26 mouse cellular contexts compared by ENCODE assay signal in genomic region chr3:135546212-135546923, GRCm38 (mm10).
DNase-seq lines count a peak whose midpoint lies in the region; ATAC-seq and TF ChIP-seq lines count a peak whose summit lies in the region.
"Had no signal": no experiment of that assay in that cellular context is flagged by ENCODE, and none has a peak within 500 bp of the region (broad histone marks: within the 10 kb centered on the region; RNA-seq: fewer than 3 reads in every experiment).

No protein-coding gene starts in this region.

- TF ChIP-seq EP300 in lung, postnatal 0 days (IDR thresholded peaks at IDR 0.05) = no peak

- 58% methylated on average over 13 of the region's 13 CpGs for WGBS in heart, embryonic 13.5 days
- 64% methylated on average over 13 of the region's 13 CpGs for WGBS in heart, embryonic 11.5 days (ENCODE audit: insufficient replicate concordance)
- WGBS in lung, postnatal 0 days = 49% methylated on average over 13 of the region's 13 CpGs

- no peaks in the 10 kb centered on the region for H3K9me3 ChIP-seq in heart, embryonic 13.5 days
- no peaks in the 10 kb centered on the region for H3K9me3 ChIP-seq in heart, embryonic 11.5 days (replicated peaks; ENCODE audit: control insufficient read depth, low read length)
- no peaks in the 10 kb centered on the region for H3K9me3 ChIP-seq in lung, postnatal 0 days (ENCODE audit: low read length)
- H3K9me3 ChIP-seq in ES-E14 (ENCODE audit: control insufficient read depth, insufficient read depth, low read depth, low read length) = no peaks in the 10 kb centered on the region
- H3K9me3 ChIP-seq: forebrain, embryonic 10.5 days; heart, embryonic 12.5 days; hindbrain, embryonic 10.5 days; intestine, embryonic 15.5 days; megakaryocyte, embryonic 14.5 days; midbrain, embryonic 13.5 days had no signal

- H3K4me3 ChIP-seq in heart, embryonic 13.5 days = no peak overlapping the region
- no peak overlapping the region for H3K4me3 ChIP-seq in heart, embryonic 11.5 days (ENCODE audit: low read depth, low read length)
- H3K4me3 ChIP-seq in lung, postnatal 0 days (ENCODE audit: low read depth, low read length) = no peak overlapping the region
- peak overlapping the region; percentile 5 to 22; a peak in 1 of 4 replicates for H3K4me3 ChIP-seq in ES-E14 (ENCODE audit: insufficient read depth in 1 of 2, low read depth in 1 of 2, low read length in 2 of 2, poor library complexity in 1 of 2, severe bottlenecking in 1 of 2)
- H3K4me3 ChIP-seq: forebrain, embryonic 10.5 days; heart, embryonic 12.5 days; hindbrain, embryonic 10.5 days; intestine, embryonic 15.5 days; limb, embryonic 12.5 days; megakaryocyte, embryonic 14.5 days; midbrain, embryonic 13.5 days had no signal

- H3K4me2 ChIP-seq in heart, embryonic 13.5 days = no peak overlapping the region
- H3K4me2 ChIP-seq in heart, embryonic 11.5 days = no peak overlapping the region
- no peak overlapping the region for H3K4me2 ChIP-seq in lung, postnatal 0 days (replicated peaks; ENCODE audit: low read depth, low read length)
- H3K4me2 ChIP-seq: heart, embryonic 12.5 days; intestine, embryonic 15.5 days; limb, embryonic 12.5 days; liver, embryonic 11.5 days; midbrain, embryonic 13.5 days had no signal

- TF ChIP-seq CTCF in lung, postnatal 0 days (IDR thresholded peaks at IDR 0.05) = no peak

- peaks cover 52% of the 10 kb centered on the region for H3K36me3 ChIP-seq in heart, embryonic 13.5 days
- peaks cover 4% of the 10 kb centered on the region; the same call in 1 of the 2 replicates for H3K36me3 ChIP-seq in heart, embryonic 11.5 days (ENCODE audit: control insufficient read depth, insufficient read depth, low read length)
- H3K36me3 ChIP-seq in lung, postnatal 0 days (ENCODE audit: insufficient read depth, low read length) = no peaks in the 10 kb centered on the region
- H3K36me3 ChIP-seq in ES-E14 (ENCODE audit: control insufficient read depth, insufficient read depth, low read length, poor library complexity, severe bottlenecking) = peaks cover 18% of the 10 kb centered on the region
- H3K36me3 ChIP-seq: forebrain, embryonic 10.5 days; hindbrain, embryonic 10.5 days; intestine, embryonic 15.5 days; limb, embryonic 12.5 days; midbrain, embryonic 13.5 days had no signal

- DNase-seq in lung, postnatal 0 days (ENCODE audit: low spot score) = no peak
- DNase-seq in lung, postnatal 14 days = no peak
- DNase-seq in ES-E14 (ENCODE audit: low read depth, low spot score) = peak; percentile 85
- no peak for DNase-seq in gastrocnemius, postnatal 4 days (ENCODE audit: low spot score in 2 of 2)
- no peak for DNase-seq in frontal cortex, postnatal 36 days (ENCODE audit: low spot score in 2 of 2)
- DNase-seq: adrenal gland, adult 2 months; B cell, adult 2 months; cerebellum, adult 11-12 months; cerebellum, postnatal 14 days; gastrocnemius, postnatal 14 days; kidney, adult 9 months; kidney, postnatal 25 days; liver, postnatal 0 days had no signal

- H3K27ac ChIP-seq in heart, embryonic 13.5 days (replicated peaks) = 0 out of 2 replicates have a peak overlapping the region, but pooled peaks have one; percentile 21
- no peak overlapping the region for H3K27ac ChIP-seq in heart, embryonic 11.5 days (ENCODE audit: low read depth, low read length)
- H3K27ac ChIP-seq in lung, postnatal 0 days (ENCODE audit: low read length) = 0 out of 2 replicates have a peak overlapping the region, but pooled peaks have one; percentile 14
- H3K27ac ChIP-seq in ES-E14 (ENCODE audit: insufficient read depth, low read depth, low read length, poor library complexity, severe bottlenecking) = peak overlapping the region; percentile 100
- H3K27ac ChIP-seq: forebrain, embryonic 10.5 days; hindbrain, embryonic 10.5 days; intestine, embryonic 15.5 days; limb, embryonic 12.5 days; midbrain, embryonic 13.5 days had no signal

- no peak for ATAC-seq in heart, embryonic 13.5 days (ENCODE audit: extremely low read depth, insufficient number of reproducible peaks, low FRiP score, low TSS enrichment)
- ATAC-seq in heart, embryonic 11.5 days (replicated peaks; ENCODE audit: insufficient number of reproducible peaks, low FRiP score, low TSS enrichment) = no peak
- peak; percentile 35; the same call in 1 of the 2 replicates for ATAC-seq in lung, postnatal 0 days
- ATAC-seq: forebrain, embryonic 16.5 days; hindbrain, embryonic 16.5 days; intestine, embryonic 15.5 days; liver, postnatal 0 days; midbrain, embryonic 13.5 days had no signal

- H3K9ac ChIP-seq in heart, embryonic 13.5 days = no peak overlapping the region
- no peak overlapping the region for H3K9ac ChIP-seq in heart, embryonic 11.5 days (ENCODE audit: low read depth, low read length)
- no peak overlapping the region for H3K9ac ChIP-seq in lung, postnatal 0 days (replicated peaks; ENCODE audit: low read depth)
- H3K9ac ChIP-seq in ES-E14 (ENCODE audit: insufficient read depth, low read depth, low read length, poor library complexity, severe bottlenecking) = peak overlapping the region; percentile 87
- H3K9ac ChIP-seq: heart, embryonic 12.5 days; intestine, embryonic 15.5 days; limb, embryonic 12.5 days; liver, postnatal 0 days; midbrain, embryonic 13.5 days had no signal

- H3K4me1 ChIP-seq in heart, embryonic 13.5 days = peaks cover 12% of the 10 kb centered on the region
- 0 out of 2 replicates have a peak, but pooled peaks cover 4% of the 10 kb centered on the region for H3K4me1 ChIP-seq in heart, embryonic 11.5 days (ENCODE audit: control insufficient read depth, insufficient read depth, low read length)
- no peaks in the 10 kb centered on the region for H3K4me1 ChIP-seq in lung, postnatal 0 days (ENCODE audit: insufficient read depth, low read depth, low read length)
- H3K4me1 ChIP-seq in ES-E14 (ENCODE audit: control insufficient read depth in 2 of 2, insufficient read depth in 2 of 2, low read length in 2 of 2, poor library complexity in 1 of 2) = peaks cover 18 to 25% of the 10 kb centered on the region in 2 experiments
- H3K4me1 ChIP-seq: intestine, embryonic 15.5 days; limb, embryonic 12.5 days; midbrain, embryonic 13.5 days had no signal

- in situ Hi-C loops in ES-E14 (cut with MboI; ENCODE audit: low sequenced_read_pairs in 2 of 2, unreplicated experiment in 2 of 2) = no loop called here

- no peaks in the 10 kb centered on the region for H3K27me3 ChIP-seq in heart, embryonic 13.5 days (replicated peaks)
- H3K27me3 ChIP-seq in heart, embryonic 11.5 days (ENCODE audit: control insufficient read depth, insufficient read depth, low read length) = no peaks in the 10 kb centered on the region
- no peaks in the 10 kb centered on the region for H3K27me3 ChIP-seq in lung, postnatal 0 days (replicated peaks; ENCODE audit: insufficient read depth, low read length)
- H3K27me3 ChIP-seq: CH12.LX; heart, embryonic 12.5 days; intestine, embryonic 15.5 days; limb, embryonic 12.5 days; megakaryocyte, embryonic 14.5 days; midbrain, embryonic 13.5 days had no signal

TF ChIP-seq in ES-E14, 5 proteins besides CTCF, POLR2A, EP300 and RAD21:
- TF ChIP-seq MAFK (IDR thresholded peaks at IDR 0.05; ENCODE audit: insufficient read depth, low read depth, low read length) (peak; percentile 49), CHD2 (IDR thresholded peaks at IDR 0.05; ENCODE audit: low read depth, low read length) (peak; percentile 72), HCFC1 (IDR thresholded peaks at IDR 0.05; ENCODE audit: borderline replicate concordance, insufficient read depth, low read length) (no peak), ZNF384 (IDR thresholded peaks at IDR 0.05; ENCODE audit: low read depth, low read length) (peak; percentile 68)

Comparison
In these comparisons a context has a peak if more than half of its experiments do, and no peak if none do; other contexts are left out.
1. H3K4me3 ChIP-seq: peak in ES-E14 (2 of 2); none in heart, embryonic 13.5 days (single experiment), heart, embryonic 11.5 days (single experiment) and lung, postnatal 0 days (single experiment).